Mouse (Mus musculus): ENCODE data around the gene Ikbip. TPM values are rescaled to one million over a fixed set of nuclear protein-coding genes. Genes with fewer than 3 reads are reported as not detected.

The Ikbip gene
- polyA plus RNA-seq, 1 experiment from 2014 or later, result 25.3 TPM

DNA sequence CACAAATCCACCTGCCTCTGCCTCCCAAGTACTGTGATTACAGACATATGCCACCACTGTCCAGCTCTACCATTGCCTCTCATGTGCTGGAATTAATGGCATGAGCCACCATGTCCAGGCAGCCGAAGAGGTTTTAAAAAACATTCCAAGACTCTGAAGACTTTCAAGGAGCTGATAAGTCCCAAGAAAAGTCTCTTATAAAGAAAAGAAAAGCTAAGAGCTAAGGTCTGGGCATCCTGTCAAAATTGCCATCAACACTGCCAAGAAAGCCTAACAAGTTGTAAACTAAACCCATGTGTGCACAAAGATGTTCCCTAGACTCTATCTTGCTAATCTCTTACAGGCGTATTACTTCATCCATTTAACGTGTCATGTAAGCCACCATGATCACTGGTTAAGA is 9.4 kb upstream of the Ikbip start:
- Histone ChIP-seq H3K36me3 (ENCODE audit: control insufficient read depth, insufficient read depth, low read length) (peaks cover 4% of the 10 kb centered on the region; the same call in 1 of the 2 replicates), H3K4me2 (ENCODE audit: low read depth, severe bottlenecking) (no peak overlapping the region), H3K4me3 (ENCODE audit: low read depth, low read length) (no peak overlapping the region), H3K9me3 (ENCODE audit: control insufficient read depth, low read length) (no peaks in the 10 kb centered on the region), H3K4me1 (ENCODE audit: control insufficient read depth, insufficient read depth, low read length) (no peaks in the 10 kb centered on the region), H3K9ac (ENCODE audit: low read length) (no peak overlapping the region), H3K27me3 (ENCODE audit: control insufficient read depth, insufficient read depth, low read length) (no peaks in the 10 kb centered on the region), H3K27ac (replicated peaks; ENCODE audit: low read depth, low read length) (no peak overlapping the region)
- WGBS, result 80% methylated on average over 3 of the region's 3 CpGs
- no peak for ATAC-seq (ENCODE audit: insufficient number of reproducible peaks, low FRiP score, low TSS enrichment, low read depth)
- DNase-seq (ENCODE audit: low spot score), result no peak

GRCm38 (mm10) chr10:91076667-91077066 is 6.1 kb upstream of the Ikbip start:
- peaks cover 2% of the 10 kb centered on the region; the same call in 1 of the 2 replicates for H3K36me3 ChIP-seq (ENCODE audit: control insufficient read depth, insufficient read depth, low read length)
- 84% methylated on average over 2 of the region's 2 CpGs for WGBS
- ATAC-seq (ENCODE audit: insufficient number of reproducible peaks, low FRiP score, low TSS enrichment, low read depth), result no peak

GRCm38 (mm10) chr10:91080540-91080939 is 2.2 kb upstream of the Ikbip start:
- Histone ChIP-seq H3K9me3 (ENCODE audit: control insufficient read depth, low read length) (no peaks in the 10 kb centered on the region), H3K9ac (ENCODE audit: low read length) (no peak overlapping the region), H3K4me2 (ENCODE audit: low read depth, severe bottlenecking) (no peak overlapping the region), H3K27me3 (ENCODE audit: control insufficient read depth, insufficient read depth, low read length) (no peaks in the 10 kb centered on the region), H3K36me3 (ENCODE audit: control insufficient read depth, insufficient read depth, low read length) (peaks cover 2% of the 10 kb centered on the region; the same call in 1 of the 2 replicates), H3K4me1 (ENCODE audit: control insufficient read depth, insufficient read depth, low read length) (no peaks in the 10 kb centered on the region), H3K4me3 (ENCODE audit: low read depth, low read length) (no peak overlapping the region), H3K27ac (replicated peaks; ENCODE audit: low read depth, low read length) (no peak overlapping the region)
- ATAC-seq (ENCODE audit: insufficient number of reproducible peaks, low FRiP score, low TSS enrichment, low read depth), result no peak
- WGBS, result 91% methylated on average over 5 of the region's 5 CpGs
- no peak for DNase-seq (ENCODE audit: low spot score)

More at GRCm38 (mm10) chr10:91076667-91077066, 6.1 kb upstream of the Ikbip start:
- Histone ChIP-seq H3K9ac (ENCODE audit: low read length) (no peak overlapping the region), H3K9me3 (ENCODE audit: control insufficient read depth, low read length) (no peaks in the 10 kb centered on the region), H3K27ac (replicated peaks; ENCODE audit: low read depth, low read length) (no peak overlapping the region), H3K4me2 (ENCODE audit: low read depth, severe bottlenecking) (no peak overlapping the region), H3K4me3 (ENCODE audit: low read depth, low read length) (no peak overlapping the region), H3K27me3 (ENCODE audit: control insufficient read depth, insufficient read depth, low read length) (no peaks in the 10 kb centered on the region), H3K4me1 (ENCODE audit: control insufficient read depth, insufficient read depth, low read length) (no peaks in the 10 kb centered on the region)
- no peak for DNase-seq (ENCODE audit: low spot score)

DNA sequence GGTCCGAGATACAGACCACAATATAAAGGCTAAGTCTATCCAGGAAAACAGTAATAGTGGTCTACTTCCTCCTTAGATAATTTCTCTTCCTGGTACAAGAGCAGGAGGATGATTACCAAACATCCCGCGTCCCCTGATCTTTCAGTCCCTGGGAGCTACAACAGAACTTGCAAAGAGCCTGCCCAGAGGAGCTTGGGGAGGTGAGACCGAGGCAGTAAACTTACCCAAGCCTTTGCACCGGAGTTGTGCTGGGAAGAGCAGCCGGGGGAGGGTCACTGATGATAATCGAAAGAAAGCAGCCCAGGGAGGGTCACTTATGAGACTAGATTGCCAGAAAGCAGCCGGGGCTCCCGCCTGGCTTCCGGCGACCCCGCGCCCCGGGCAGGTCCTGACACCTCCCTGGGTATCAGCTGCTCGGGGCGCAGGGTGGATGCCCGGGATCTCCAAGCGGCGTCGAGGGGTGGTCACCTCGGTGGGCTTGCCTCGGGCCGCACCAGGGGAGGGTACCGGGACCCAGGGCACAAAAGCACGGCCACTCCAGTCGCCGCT is 707 bp upstream of the Ikbip start:
- DNase-seq (ENCODE audit: low spot score), result no peak
- peaks cover 2% of the 10 kb centered on the region; the same call in 1 of the 2 replicates for H3K36me3 ChIP-seq (ENCODE audit: control insufficient read depth, insufficient read depth, low read length)
- WGBS, result under 1% methylated on average over 23 of the region's 27 CpGs
- ATAC-seq (ENCODE audit: insufficient number of reproducible peaks, low FRiP score, low TSS enrichment, low read depth), result peak; percentile 32
- H3K9me3 ChIP-seq (ENCODE audit: control insufficient read depth, low read length), result no peaks in the 10 kb centered on the region
- H3K4me3 ChIP-seq (ENCODE audit: low read depth, low read length), result peak overlapping the region; percentile 94
- H3K4me2 ChIP-seq (ENCODE audit: low read depth, severe bottlenecking), result peak overlapping the region; percentile 54
- H3K9ac ChIP-seq (ENCODE audit: low read length), result peak overlapping the region; percentile 87
- H3K27me3 ChIP-seq (ENCODE audit: control insufficient read depth, insufficient read depth, low read length), result no peaks in the 10 kb centered on the region
- H3K27ac ChIP-seq (replicated peaks; ENCODE audit: low read depth, low read length), result peak overlapping the region; percentile 15; the same call in 1 of the 2 replicates
- H3K4me1 ChIP-seq (ENCODE audit: control insufficient read depth, insufficient read depth, low read length), result no peaks in the 10 kb centered on the region

DNA sequence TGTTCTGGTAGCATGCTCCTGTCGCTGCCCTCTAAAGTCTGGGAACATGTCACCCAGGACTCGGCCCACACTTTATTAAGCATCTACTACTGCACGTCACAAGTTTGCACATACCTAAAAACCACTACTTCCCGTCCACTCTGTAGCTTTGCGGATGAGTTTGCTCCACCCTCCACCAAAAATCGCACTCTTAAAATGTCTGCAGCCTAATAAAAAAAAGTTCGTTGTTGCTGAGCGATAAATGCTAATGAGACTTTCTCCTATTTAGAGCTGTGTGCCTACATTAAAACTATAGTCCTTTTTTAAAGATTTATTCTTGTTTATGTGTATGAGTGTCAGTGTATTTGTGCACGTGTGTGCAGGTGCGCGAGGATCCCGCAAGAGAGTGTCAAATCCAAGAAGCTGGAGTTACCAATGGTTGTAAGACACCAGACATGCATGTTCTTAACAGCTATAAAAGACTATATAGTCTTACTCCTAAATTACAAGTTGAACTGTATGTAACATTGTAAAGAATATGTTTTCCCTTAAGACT is 720 bp downstream of the Ikbip start:
- WGBS, result 52% methylated on average over 12 of the region's 12 CpGs
- Histone ChIP-seq H3K4me2 (ENCODE audit: low read depth, severe bottlenecking) (peak overlapping the region; percentile 64), H3K36me3 (ENCODE audit: control insufficient read depth, insufficient read depth, low read length) (no peaks in the 10 kb centered on the region), H3K27me3 (ENCODE audit: control insufficient read depth, insufficient read depth, low read length) (no peaks in the 10 kb centered on the region), H3K9ac (ENCODE audit: low read length) (peak overlapping the region; percentile 76), H3K4me3 (ENCODE audit: low read depth, low read length) (peak overlapping the region; percentile 94), H3K9me3 (ENCODE audit: control insufficient read depth, low read length) (no peaks in the 10 kb centered on the region), H3K27ac (replicated peaks; ENCODE audit: low read depth, low read length) (0 out of 2 replicates have a peak overlapping the region, but pooled peaks have one; percentile 18), H3K4me1 (ENCODE audit: control insufficient read depth, insufficient read depth, low read length) (no peaks in the 10 kb centered on the region)
- DNase-seq (ENCODE audit: low spot score) (no peak), ATAC-seq (ENCODE audit: insufficient number of reproducible peaks, low FRiP score, low TSS enrichment, low read depth) (no peak; the same call in 1 of the 2 replicates)

DNA sequence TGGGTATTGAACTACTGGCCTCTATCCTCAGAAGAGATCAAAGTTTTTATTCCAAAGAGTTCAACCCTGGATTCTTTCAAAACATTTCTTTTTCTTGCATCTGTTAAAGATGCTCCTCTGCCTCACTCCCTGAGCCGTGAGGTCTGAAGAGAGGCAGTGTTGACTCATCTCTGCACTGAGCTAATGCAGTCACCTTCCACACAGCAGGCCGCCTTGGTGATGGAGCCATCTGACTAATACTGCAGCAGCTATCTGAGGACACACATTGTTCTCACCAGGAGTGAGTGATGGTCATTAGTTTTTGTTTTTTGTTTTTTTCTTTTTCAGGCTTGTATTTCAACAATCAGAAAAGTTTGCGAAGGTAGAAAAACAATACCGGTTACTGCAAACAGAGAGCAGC is 10.1 kb downstream of the Ikbip start:
- Histone ChIP-seq H3K4me2 (ENCODE audit: low read depth, severe bottlenecking) (no peak overlapping the region), H3K27me3 (ENCODE audit: control insufficient read depth, insufficient read depth, low read length) (no peaks in the 10 kb centered on the region), H3K4me1 (ENCODE audit: control insufficient read depth, insufficient read depth, low read length) (no peaks in the 10 kb centered on the region), H3K4me3 (ENCODE audit: low read depth, low read length) (no peak overlapping the region), H3K9me3 (ENCODE audit: control insufficient read depth, low read length) (no peaks in the 10 kb centered on the region), H3K9ac (ENCODE audit: low read length) (no peak overlapping the region), H3K36me3 (ENCODE audit: control insufficient read depth, insufficient read depth, low read length) (no peaks in the 10 kb centered on the region; the same call in 1 of the 2 replicates), H3K27ac (replicated peaks; ENCODE audit: low read depth, low read length) (no peak overlapping the region)
- ATAC-seq (ENCODE audit: insufficient number of reproducible peaks, low FRiP score, low TSS enrichment, low read depth) (no peak), DNase-seq (ENCODE audit: low spot score) (no peak)
- 89% methylated on average over 4 of the region's 4 CpGs for WGBS

- no peaks in the 10 kb centered on the region for H3K27me3 ChIP-seq (ENCODE audit: control insufficient read depth, insufficient read depth, low read length)
- H3K4me2 ChIP-seq (ENCODE audit: low read depth, severe bottlenecking), result no peak overlapping the region
- H3K9ac ChIP-seq (ENCODE audit: low read length), result no peak overlapping the region
- no peaks in the 10 kb centered on the region; the same call in 1 of the 2 replicates for H3K36me3 ChIP-seq (ENCODE audit: control insufficient read depth, insufficient read depth, low read length)
- WGBS, result 86% methylated on average over 15 of the region's 15 CpGs
- H3K27ac ChIP-seq (replicated peaks; ENCODE audit: low read depth, low read length), result no peak overlapping the region
- DNase-seq (ENCODE audit: low spot score) (no peak), ATAC-seq (ENCODE audit: insufficient number of reproducible peaks, low FRiP score, low TSS enrichment, low read depth) (no peak)
- H3K4me3 ChIP-seq (ENCODE audit: low read depth, low read length), result no peak overlapping the region
- no peaks in the 10 kb centered on the region for H3K9me3 ChIP-seq (ENCODE audit: control insufficient read depth, low read length)
- H3K4me1 ChIP-seq (ENCODE audit: control insufficient read depth, insufficient read depth, low read length), result no peaks in the 10 kb centered on the region
Observed at GRCm38 (mm10) chr10:91094251-91095104, 11.7 kb downstream of the Ikbip start.

GRCm38 (mm10) chr10:91098056-91098455 is 15.3 kb downstream of the Ikbip start:
- ATAC-seq (ENCODE audit: insufficient number of reproducible peaks, low FRiP score, low TSS enrichment, low read depth) (no peak), DNase-seq (ENCODE audit: low spot score) (no peak)
- WGBS, result 92% methylated on average over 8 of the region's 8 CpGs
- no peak overlapping the region for H3K9ac ChIP-seq (ENCODE audit: low read length)
- H3K4me3 ChIP-seq (ENCODE audit: low read depth, low read length), result no peak overlapping the region
- H3K4me1 ChIP-seq (ENCODE audit: control insufficient read depth, insufficient read depth, low read length), result no peaks in the 10 kb centered on the region
- no peaks in the 10 kb centered on the region for H3K9me3 ChIP-seq (ENCODE audit: control insufficient read depth, low read length)
- H3K4me2 ChIP-seq (ENCODE audit: low read depth, severe bottlenecking), result no peak overlapping the region
- H3K27me3 ChIP-seq (ENCODE audit: control insufficient read depth, insufficient read depth, low read length), result no peaks in the 10 kb centered on the region
- H3K36me3 ChIP-seq (ENCODE audit: control insufficient read depth, insufficient read depth, low read length), result no peaks in the 10 kb centered on the region; the same call in 1 of the 2 replicates
- H3K27ac ChIP-seq (replicated peaks; ENCODE audit: low read depth, low read length), result no peak overlapping the region

Data from limb, embryonic 11.5 days (tissue).